Mouse (Mus musculus): Measurements from ENCODE around the gene Adgrl2. TPM values are rescaled to one million over a fixed set of nuclear protein-coding genes. Genes with fewer than 3 reads are reported as not detected.

Gene Adgrl2
- total RNA-seq, 1 experiment: 36.6 TPM

GRCm38 (mm10) chr3:148981776-148982175 is 8.6 kb downstream of the Adgrl2 start:
- H3K4me1 ChIP-seq (ENCODE audit: control insufficient read depth in 2 of 2, insufficient read depth in 2 of 2, low read length in 2 of 2, poor library complexity in 1 of 2): no peaks in the 10 kb centered on the region; a peak in 1 of 4 replicates
- no peak overlapping the region for H3K4me3 ChIP-seq (ENCODE audit: insufficient read depth in 1 of 2, low read depth in 1 of 2, low read length in 2 of 2, poor library complexity in 1 of 2, severe bottlenecking in 1 of 2)
- no peaks in the 10 kb centered on the region for H3K9me3 ChIP-seq (ENCODE audit: control insufficient read depth, insufficient read depth, low read depth, low read length)
- no peak overlapping the region for H3K27ac ChIP-seq (ENCODE audit: insufficient read depth, low read depth, low read length, poor library complexity, severe bottlenecking)
- DNase-seq (ENCODE audit: low read depth, low spot score): no peak
- in situ Hi-C loops (cut with MboI; ENCODE audit: low sequenced_read_pairs in 2 of 2, unreplicated experiment in 2 of 2): no loop called here
- no peaks in the 10 kb centered on the region; the same call in 1 of the 2 replicates for H3K36me3 ChIP-seq (ENCODE audit: control insufficient read depth, insufficient read depth, low read length, poor library complexity, severe bottlenecking)
- H3K9ac ChIP-seq (ENCODE audit: insufficient read depth, low read depth, low read length, poor library complexity, severe bottlenecking): no peak overlapping the region
- TF ChIP-seq MAFK (IDR thresholded peaks at IDR 0.05; ENCODE audit: insufficient read depth, low read depth, low read length) (no peak), CHD2 (IDR thresholded peaks at IDR 0.05; ENCODE audit: low read depth, low read length) (no peak), ZC3H11A (IDR thresholded peaks at IDR 0.05; ENCODE audit: borderline replicate concordance, low read depth, low read length) (no peak), HCFC1 (IDR thresholded peaks at IDR 0.05; ENCODE audit: borderline replicate concordance, insufficient read depth, low read length) (no peak), ZNF384 (IDR thresholded peaks at IDR 0.05; ENCODE audit: low read depth, low read length) (no peak)

DNA sequence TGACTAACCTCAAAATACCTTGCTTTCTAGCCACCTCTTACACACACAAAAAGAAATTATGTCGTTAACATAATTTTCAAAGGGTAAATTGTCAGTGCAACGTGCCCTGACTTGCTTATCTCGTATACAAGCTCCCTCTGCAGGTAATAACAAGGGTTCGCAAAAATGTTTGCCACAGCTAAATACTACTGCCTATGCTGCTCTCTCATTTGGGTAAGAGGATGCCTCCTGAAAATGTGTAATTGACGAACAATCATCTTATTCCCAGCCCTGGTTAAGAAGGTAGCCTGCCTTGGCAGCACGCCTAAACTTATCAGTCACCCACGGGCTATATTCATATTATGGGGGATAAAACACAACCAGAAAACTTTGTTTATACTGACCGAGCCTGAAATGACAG is 11.8 kb downstream of the Adgrl2 start:
- TF ChIP-seq ZNF384 (IDR thresholded peaks at IDR 0.05; ENCODE audit: low read depth, low read length) (no peak), HCFC1 (IDR thresholded peaks at IDR 0.05; ENCODE audit: borderline replicate concordance, insufficient read depth, low read length) (no peak), MAFK (IDR thresholded peaks at IDR 0.05; ENCODE audit: insufficient read depth, low read depth, low read length) (no peak), ZC3H11A (IDR thresholded peaks at IDR 0.05; ENCODE audit: borderline replicate concordance, low read depth, low read length) (no peak), CHD2 (IDR thresholded peaks at IDR 0.05; ENCODE audit: low read depth, low read length) (no peak)
- Histone ChIP-seq H3K9me3 (ENCODE audit: control insufficient read depth, insufficient read depth, low read depth, low read length) (no peaks in the 10 kb centered on the region), H3K27ac (ENCODE audit: insufficient read depth, low read depth, low read length, poor library complexity, severe bottlenecking) (no peak overlapping the region), H3K9ac (ENCODE audit: insufficient read depth, low read depth, low read length, poor library complexity, severe bottlenecking) (no peak overlapping the region), H3K4me1 (ENCODE audit: control insufficient read depth in 2 of 2, insufficient read depth in 2 of 2, low read length in 2 of 2, poor library complexity in 1 of 2) (no peaks in the 10 kb centered on the region), H3K36me3 (ENCODE audit: control insufficient read depth, insufficient read depth, low read length, poor library complexity, severe bottlenecking) (no peaks in the 10 kb centered on the region), H3K4me3 (ENCODE audit: insufficient read depth in 1 of 2, low read depth in 1 of 2, low read length in 2 of 2, poor library complexity in 1 of 2, severe bottlenecking in 1 of 2) (no peak overlapping the region)
- DNase-seq (ENCODE audit: low read depth, low spot score): no peak
- in situ Hi-C loops (cut with MboI; ENCODE audit: low sequenced_read_pairs in 2 of 2, unreplicated experiment in 2 of 2): no loop called here

GRCm38 (mm10) chr3:148977838-148978237 is 12.5 kb downstream of the Adgrl2 start:
- in situ Hi-C loops (cut with MboI; ENCODE audit: low sequenced_read_pairs in 2 of 2, unreplicated experiment in 2 of 2): no loop called here
- Histone ChIP-seq H3K4me1 (ENCODE audit: control insufficient read depth in 2 of 2, insufficient read depth in 2 of 2, low read length in 2 of 2, poor library complexity in 1 of 2) (no peaks in the 10 kb centered on the region), H3K27ac (ENCODE audit: insufficient read depth, low read depth, low read length, poor library complexity, severe bottlenecking) (no peak overlapping the region), H3K9ac (ENCODE audit: insufficient read depth, low read depth, low read length, poor library complexity, severe bottlenecking) (no peak overlapping the region), H3K36me3 (ENCODE audit: control insufficient read depth, insufficient read depth, low read length, poor library complexity, severe bottlenecking) (no peaks in the 10 kb centered on the region), H3K4me3 (ENCODE audit: insufficient read depth in 1 of 2, low read depth in 1 of 2, low read length in 2 of 2, poor library complexity in 1 of 2, severe bottlenecking in 1 of 2) (no peak overlapping the region), H3K9me3 (ENCODE audit: control insufficient read depth, insufficient read depth, low read depth, low read length) (no peaks in the 10 kb centered on the region)
- DNase-seq (ENCODE audit: low read depth, low spot score): no peak
- no peak for TF ChIP-seq ZC3H11A (IDR thresholded peaks at IDR 0.05; ENCODE audit: borderline replicate concordance, low read depth, low read length)

DNA sequence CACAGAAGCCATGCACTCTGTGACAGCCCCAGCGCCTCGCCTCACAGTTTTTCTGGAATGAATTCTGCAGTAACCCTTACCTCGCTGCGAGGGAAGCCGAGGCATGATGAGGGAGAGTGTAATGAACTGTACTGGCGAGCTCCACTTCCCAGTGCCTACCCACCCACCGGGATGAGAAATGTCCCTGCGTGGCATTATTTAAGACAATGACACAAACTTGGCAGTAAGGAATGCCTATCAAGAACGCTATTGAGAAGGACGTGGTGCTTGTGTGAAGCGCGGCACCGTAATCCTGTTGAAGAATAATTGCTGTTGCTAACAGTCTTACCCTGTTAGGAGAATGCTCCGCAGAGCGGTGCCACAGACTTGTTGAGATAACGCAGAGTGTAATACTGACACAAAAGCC is 13.2 kb downstream of the Adgrl2 start:
- H3K36me3 ChIP-seq (ENCODE audit: control insufficient read depth, insufficient read depth, low read length, poor library complexity, severe bottlenecking): no peaks in the 10 kb centered on the region
- no peak for TF ChIP-seq HCFC1 (IDR thresholded peaks at IDR 0.05; ENCODE audit: borderline replicate concordance, insufficient read depth, low read length)
- TF ChIP-seq ZC3H11A (IDR thresholded peaks at IDR 0.05; ENCODE audit: borderline replicate concordance, low read depth, low read length): no peak
- TF ChIP-seq MAFK (IDR thresholded peaks at IDR 0.05; ENCODE audit: insufficient read depth, low read depth, low read length): no peak
- TF ChIP-seq ZNF384 (IDR thresholded peaks at IDR 0.05; ENCODE audit: low read depth, low read length): no peak
- TF ChIP-seq CHD2 (IDR thresholded peaks at IDR 0.05; ENCODE audit: low read depth, low read length): no peak
- no peak for DNase-seq (ENCODE audit: low read depth, low spot score)
- no peak overlapping the region for H3K9ac ChIP-seq (ENCODE audit: insufficient read depth, low read depth, low read length, poor library complexity, severe bottlenecking)
- no peak overlapping the region for H3K27ac ChIP-seq (ENCODE audit: insufficient read depth, low read depth, low read length, poor library complexity, severe bottlenecking)
- no peak overlapping the region for H3K4me3 ChIP-seq (ENCODE audit: insufficient read depth in 1 of 2, low read depth in 1 of 2, low read length in 2 of 2, poor library complexity in 1 of 2, severe bottlenecking in 1 of 2)
- H3K9me3 ChIP-seq (ENCODE audit: control insufficient read depth, insufficient read depth, low read depth, low read length): no peaks in the 10 kb centered on the region
- H3K4me1 ChIP-seq (ENCODE audit: control insufficient read depth in 2 of 2, insufficient read depth in 2 of 2, low read length in 2 of 2, poor library complexity in 1 of 2): no peaks in the 10 kb centered on the region
- in situ Hi-C loops (cut with MboI; ENCODE audit: low sequenced_read_pairs in 2 of 2, unreplicated experiment in 2 of 2): no loop called here

DNA sequence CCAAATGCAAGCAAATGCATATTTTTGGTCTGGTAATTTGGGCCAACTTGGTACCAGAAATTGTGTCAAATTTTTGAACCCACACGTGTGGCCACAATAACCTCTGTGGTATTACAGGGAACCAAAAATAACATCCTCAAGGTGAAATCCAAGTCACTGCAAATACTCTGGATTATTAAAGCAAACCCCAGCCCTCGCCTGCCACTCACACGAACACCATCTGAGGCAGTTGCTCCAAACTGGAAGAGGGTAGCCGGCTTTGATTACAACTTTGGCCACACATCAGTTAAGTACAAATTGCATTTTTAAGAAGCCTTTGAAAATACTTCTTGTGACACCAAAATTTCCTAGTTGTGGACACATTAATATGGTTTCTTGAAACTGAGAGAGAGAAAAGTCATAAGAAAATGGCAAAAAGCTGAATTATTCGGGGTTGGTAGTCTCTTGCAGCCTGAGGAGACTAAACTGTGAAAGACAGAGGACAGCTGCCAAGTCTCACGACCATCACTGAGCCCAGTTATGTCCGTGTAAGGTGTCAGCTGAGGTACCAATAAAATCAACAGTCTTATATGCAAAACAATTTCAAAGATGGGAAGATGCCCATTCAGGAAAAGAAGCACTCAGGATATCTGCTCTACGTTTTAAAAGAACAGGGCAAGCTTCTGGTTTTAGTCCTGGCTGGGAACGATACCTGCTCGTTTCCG is 18.3 kb downstream of the Adgrl2 start:
- H3K9me3 ChIP-seq (ENCODE audit: control insufficient read depth, insufficient read depth, low read depth, low read length): no peaks in the 10 kb centered on the region
- no peaks in the 10 kb centered on the region for H3K36me3 ChIP-seq (ENCODE audit: control insufficient read depth, insufficient read depth, low read length, poor library complexity, severe bottlenecking)
- peaks cover 0 to 4% of the 10 kb centered on the region in 2 experiments; a peak in 1 of 4 replicates for H3K4me1 ChIP-seq (ENCODE audit: control insufficient read depth in 2 of 2, insufficient read depth in 2 of 2, low read length in 2 of 2, poor library complexity in 1 of 2)
- TF ChIP-seq HCFC1 (IDR thresholded peaks at IDR 0.05; ENCODE audit: borderline replicate concordance, insufficient read depth, low read length): no peak
- no peak for TF ChIP-seq ZC3H11A (IDR thresholded peaks at IDR 0.05; ENCODE audit: borderline replicate concordance, low read depth, low read length)
- TF ChIP-seq CHD2 (IDR thresholded peaks at IDR 0.05; ENCODE audit: low read depth, low read length): no peak
- TF ChIP-seq MAFK (IDR thresholded peaks at IDR 0.05; ENCODE audit: insufficient read depth, low read depth, low read length): no peak
- no peak for TF ChIP-seq ZNF384 (IDR thresholded peaks at IDR 0.05; ENCODE audit: low read depth, low read length)
- in situ Hi-C loops (cut with MboI; ENCODE audit: low sequenced_read_pairs in 2 of 2, unreplicated experiment in 2 of 2): no loop called here
- H3K27ac ChIP-seq (ENCODE audit: insufficient read depth, low read depth, low read length, poor library complexity, severe bottlenecking): no peak overlapping the region
- no peak overlapping the region for H3K9ac ChIP-seq (ENCODE audit: insufficient read depth, low read depth, low read length, poor library complexity, severe bottlenecking)
- no peak for DNase-seq (ENCODE audit: low read depth, low spot score)
- no peak overlapping the region for H3K4me3 ChIP-seq (ENCODE audit: insufficient read depth in 1 of 2, low read depth in 1 of 2, low read length in 2 of 2, poor library complexity in 1 of 2, severe bottlenecking in 1 of 2)

All from ES-E14 (cell line).